Mouse (Mus musculus): Measurements from ENCODE around the gene Smu1. TPM values are rescaled to one million over a fixed set of nuclear protein-coding genes. Genes with fewer than 3 reads are reported as not detected.

The Smu1 gene
- polyA plus RNA-seq, 2 experiments, result 37.3 to 73.2 TPM

- Histone ChIP-seq H3K9me3 (ENCODE audit: control insufficient read depth, low read length) (no peaks in the 10 kb centered on the region), H3K36me3 (replicated peaks; ENCODE audit: control insufficient read depth, insufficient read depth, low read depth) (peaks cover 48% of the 10 kb centered on the region), H3K4me1 (replicated peaks; ENCODE audit: control insufficient read depth in 2 of 2, insufficient read depth in 2 of 2, low read length in 1 of 2) (peaks cover 21 to 24% of the 10 kb centered on the region in 2 experiments), H3K4me2 (ENCODE audit: low read depth) (peak overlapping the region; percentile 70), H3K27me3 (ENCODE audit: control insufficient read depth, insufficient read depth, low read length) (no peaks in the 10 kb centered on the region), H3K27ac (no peak overlapping the region), H3K9ac (replicated peaks) (no peak overlapping the region), H3K4me3 (ENCODE audit: insufficient read depth in 1 of 2, low read depth in 2 of 2, low read length in 2 of 2) (peak overlapping the region in 1 of 2 experiments; percentile 9; a peak in 1 of 4 replicates)
- no peak for DNase-seq (ENCODE audit: low read depth in 3 of 3, low spot score in 3 of 3)
- no peak for ATAC-seq (ENCODE audit: insufficient read depth)
- TF ChIP-seq CTCF (IDR thresholded peaks at IDR 0.05; ENCODE audit: low read depth) (no peak), EP300 (IDR thresholded peaks at IDR 0.05; ENCODE audit: low read depth) (no peak)
Observed at GRCm38 (mm10) chr4:40725554-40725953, 32.2 kb downstream of the Smu1 start.

GRCm38 (mm10) chr4:40725141-40725540 is 32.6 kb downstream of the Smu1 start:
- H3K4me1 ChIP-seq (replicated peaks; ENCODE audit: control insufficient read depth in 2 of 2, insufficient read depth in 2 of 2, low read length in 1 of 2), result peaks cover 21 to 24% of the 10 kb centered on the region in 2 experiments
- DNase-seq (ENCODE audit: low read depth in 3 of 3, low spot score in 3 of 3) (no peak), ATAC-seq (ENCODE audit: insufficient read depth) (no peak)
- H3K4me2 ChIP-seq (ENCODE audit: low read depth), result peak overlapping the region; percentile 70
- WGBS (ENCODE audit: insufficient replicate concordance), result 74% methylated on average over 7 of the region's 7 CpGs
- H3K27ac ChIP-seq, result no peak overlapping the region
- TF ChIP-seq CTCF (IDR thresholded peaks at IDR 0.05; ENCODE audit: low read depth) (no peak), EP300 (IDR thresholded peaks at IDR 0.05; ENCODE audit: low read depth) (no peak)
- peaks cover 46% of the 10 kb centered on the region for H3K36me3 ChIP-seq (replicated peaks; ENCODE audit: control insufficient read depth, insufficient read depth, low read depth)
- no peak overlapping the region for H3K4me3 ChIP-seq (ENCODE audit: insufficient read depth in 1 of 2, low read depth in 2 of 2, low read length in 2 of 2)
- H3K9me3 ChIP-seq (ENCODE audit: control insufficient read depth, low read length), result no peaks in the 10 kb centered on the region
- no peak overlapping the region for H3K9ac ChIP-seq (replicated peaks)
- no peaks in the 10 kb centered on the region for H3K27me3 ChIP-seq (ENCODE audit: control insufficient read depth, insufficient read depth, low read length)

- DNase-seq (ENCODE audit: low read depth in 3 of 3, low spot score in 3 of 3) (peak; percentile 70 to 74 (median 70)), ATAC-seq (ENCODE audit: insufficient read depth) (peak; percentile 64)
- peak overlapping the region; percentile 73 to 88 for H3K4me3 ChIP-seq (ENCODE audit: insufficient read depth in 1 of 2, low read depth in 2 of 2, low read length in 2 of 2)
- H3K9me3 ChIP-seq (ENCODE audit: control insufficient read depth, low read length), result no peaks in the 10 kb centered on the region
- under 1% methylated on average over 59 of the region's 62 CpGs for WGBS (ENCODE audit: insufficient replicate concordance)
- TF ChIP-seq EP300 (IDR thresholded peaks at IDR 0.05; ENCODE audit: low read depth) (no peak), CTCF (IDR thresholded peaks at IDR 0.05; ENCODE audit: low read depth) (no peak)
- peaks cover 21 to 24% of the 10 kb centered on the region in 2 experiments for H3K4me1 ChIP-seq (replicated peaks; ENCODE audit: control insufficient read depth in 2 of 2, insufficient read depth in 2 of 2, low read length in 1 of 2)
- H3K9ac ChIP-seq (replicated peaks), result peak overlapping the region; percentile 93
- H3K27me3 ChIP-seq (ENCODE audit: control insufficient read depth, insufficient read depth, low read length), result no peaks in the 10 kb centered on the region
- peaks cover 26% of the 10 kb centered on the region for H3K36me3 ChIP-seq (replicated peaks; ENCODE audit: control insufficient read depth, insufficient read depth, low read depth)
- H3K4me2 ChIP-seq (ENCODE audit: low read depth), result peak overlapping the region; percentile 70
- H3K27ac ChIP-seq, result peak overlapping the region; percentile 88
Observed at GRCm38 (mm10) chr4:40722687-40723460, 34.8 kb downstream of the Smu1 start.

GRCm38 (mm10) chr4:40722011-40722666 is 35.6 kb downstream of the Smu1 start, which contains the start of gene Dnaja1:
Dnaja1 (plus strand) TSS chr4:40722150.
- H3K9ac ChIP-seq (replicated peaks), result peak within 1 kb of the TSS; percentile 93
- H3K27ac ChIP-seq, result peak within 1 kb of the TSS; percentile 88
- TF ChIP-seq CTCF (IDR thresholded peaks at IDR 0.05; ENCODE audit: low read depth), result peak; percentile 22; the same call in 1 of the 2 replicates
- TF ChIP-seq EP300 (IDR thresholded peaks at IDR 0.05; ENCODE audit: low read depth), result no peak
- H3K4me2 ChIP-seq (ENCODE audit: low read depth), result peak within 1 kb of the TSS; percentile 70
- H3K4me1 ChIP-seq (replicated peaks; ENCODE audit: control insufficient read depth in 2 of 2, insufficient read depth in 2 of 2, low read length in 1 of 2), result peaks cover 21 to 24% of the 10 kb centered on the region in 2 experiments
- ATAC-seq (ENCODE audit: insufficient read depth) (peak; percentile 89), DNase-seq (ENCODE audit: low read depth in 3 of 3, low spot score in 3 of 3) (peak; percentile 87 to 91 (median 90))
- H3K9me3 ChIP-seq (ENCODE audit: control insufficient read depth, low read length), result no peaks in the 10 kb centered on the region
- H3K27me3 ChIP-seq (ENCODE audit: control insufficient read depth, insufficient read depth, low read length), result no peaks in the 10 kb centered on the region
- peak within 1 kb of the TSS; percentile 73 to 88 for H3K4me3 ChIP-seq (ENCODE audit: insufficient read depth in 1 of 2, low read depth in 2 of 2, low read length in 2 of 2)
- peaks cover 19% of the 10 kb centered on the region for H3K36me3 ChIP-seq (replicated peaks; ENCODE audit: control insufficient read depth, insufficient read depth, low read depth)
- under 1% methylated on average over 54 of the region's 54 CpGs for WGBS (ENCODE audit: insufficient replicate concordance)

GRCm38 (mm10) chr4:40720910-40721309 is 36.8 kb downstream of the Smu1 start:
- peak overlapping the region; percentile 70 for H3K4me2 ChIP-seq (ENCODE audit: low read depth)
- ATAC-seq (ENCODE audit: insufficient read depth) (no peak), DNase-seq (ENCODE audit: low read depth in 3 of 3, low spot score in 3 of 3) (no peak)
- H3K4me3 ChIP-seq (ENCODE audit: insufficient read depth in 1 of 2, low read depth in 2 of 2, low read length in 2 of 2), result no peak overlapping the region; a peak in 1 of 4 replicates
- no peak overlapping the region for H3K9ac ChIP-seq (replicated peaks)
- no peaks in the 10 kb centered on the region for H3K27me3 ChIP-seq (ENCODE audit: control insufficient read depth, insufficient read depth, low read length)
- H3K4me1 ChIP-seq (replicated peaks; ENCODE audit: control insufficient read depth in 2 of 2, insufficient read depth in 2 of 2, low read length in 1 of 2), result peaks cover 18 to 22% of the 10 kb centered on the region in 2 experiments
- no peak for TF ChIP-seq EP300 (IDR thresholded peaks at IDR 0.05; ENCODE audit: low read depth)
- TF ChIP-seq CTCF (IDR thresholded peaks at IDR 0.05; ENCODE audit: low read depth), result no peak
- no peaks in the 10 kb centered on the region for H3K9me3 ChIP-seq (ENCODE audit: control insufficient read depth, low read length)
- WGBS (ENCODE audit: insufficient replicate concordance), result 63% methylated on average over 8 of the region's 8 CpGs
- peaks cover 7% of the 10 kb centered on the region for H3K36me3 ChIP-seq (replicated peaks; ENCODE audit: control insufficient read depth, insufficient read depth, low read depth)
- H3K27ac ChIP-seq, result no peak overlapping the region

All from liver, embryonic 14.5 days (tissue).